Mouse (Mus musculus) E14TG2a.4 (cell line): ENCODE data around the gene Taok3.

Experiments used
- CTCF ChIP-seq: conservative IDR thresholded peaks from 2 replicates; pipeline ENCODE4 v1.5.1; 2014; ENCODE audit warnings: low read length
- NANOG ChIP-seq: IDR thresholded peaks from 2 replicates; pipeline ENCODE4 v1.6.1; 2014; ENCODE audit warnings: borderline replicate concordance, low read length, mixed read lengths

- TF ChIP-seq CTCF, result no peak
- no peak for TF ChIP-seq NANOG
Observed at GRCm38 (mm10) chr5:117153527-117154091, 33.7 kb downstream of the Taok3 start.
